Mouse (Mus musculus): ENCODE measurements around the gene Zfp799.
"Not testable (repeated sequence)": the region's sequence is repeated elsewhere in the genome, so short reads cannot be mapped to it uniquely, and the experiment has no call there.

The Zfp799 gene

DNA sequence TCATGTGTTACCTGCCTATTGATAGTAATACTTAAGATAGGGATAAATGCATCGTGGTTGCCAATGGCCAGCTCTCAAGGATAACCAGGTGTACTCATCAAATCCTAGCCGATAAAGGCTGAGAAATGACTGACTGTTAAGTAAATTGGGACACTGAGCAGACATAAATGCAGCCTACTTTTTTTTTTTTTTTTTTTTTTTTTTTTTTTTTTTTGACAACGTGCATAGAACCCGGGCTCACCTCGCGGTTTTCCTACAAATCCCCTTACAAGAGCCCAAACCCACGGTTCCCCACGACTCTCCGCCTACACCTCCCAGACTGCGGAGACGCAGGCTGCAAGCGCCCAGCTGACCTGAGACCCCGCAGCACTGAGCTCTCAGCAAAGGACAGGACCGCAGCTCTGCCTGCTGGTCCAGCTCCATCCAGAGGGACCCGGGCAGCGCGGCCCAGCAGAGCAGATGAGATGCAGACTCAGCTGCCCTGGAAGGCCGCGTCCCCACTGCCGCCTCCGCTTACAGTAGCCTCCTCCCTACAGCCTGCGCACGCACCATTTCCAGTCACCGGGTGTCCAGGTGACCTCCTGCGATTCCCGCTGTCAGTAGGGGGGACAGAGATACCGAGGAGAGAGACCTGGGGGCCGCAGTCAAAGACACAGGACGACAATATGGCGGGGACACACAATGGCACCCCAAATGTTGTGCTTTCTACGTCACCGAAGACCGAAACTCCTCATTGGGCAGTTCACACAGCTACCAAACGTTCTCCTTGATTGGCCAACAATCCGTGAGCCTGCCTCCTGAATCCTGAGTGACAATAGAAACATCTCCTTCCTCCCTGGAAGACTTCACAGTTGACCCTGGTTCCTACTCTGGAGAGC is at the start of gene Zfp799:
Zfp799 (minus strand) TSS at position 722 of the 878 bp plus-strand sequence.
- DNase-seq = peak; percentile 79

- no peak for DNase-seq
These were observed 48.7 kb upstream of the Zfp799 start for GRCm38 (mm10) chr17:32878773-32879172.

DNA sequence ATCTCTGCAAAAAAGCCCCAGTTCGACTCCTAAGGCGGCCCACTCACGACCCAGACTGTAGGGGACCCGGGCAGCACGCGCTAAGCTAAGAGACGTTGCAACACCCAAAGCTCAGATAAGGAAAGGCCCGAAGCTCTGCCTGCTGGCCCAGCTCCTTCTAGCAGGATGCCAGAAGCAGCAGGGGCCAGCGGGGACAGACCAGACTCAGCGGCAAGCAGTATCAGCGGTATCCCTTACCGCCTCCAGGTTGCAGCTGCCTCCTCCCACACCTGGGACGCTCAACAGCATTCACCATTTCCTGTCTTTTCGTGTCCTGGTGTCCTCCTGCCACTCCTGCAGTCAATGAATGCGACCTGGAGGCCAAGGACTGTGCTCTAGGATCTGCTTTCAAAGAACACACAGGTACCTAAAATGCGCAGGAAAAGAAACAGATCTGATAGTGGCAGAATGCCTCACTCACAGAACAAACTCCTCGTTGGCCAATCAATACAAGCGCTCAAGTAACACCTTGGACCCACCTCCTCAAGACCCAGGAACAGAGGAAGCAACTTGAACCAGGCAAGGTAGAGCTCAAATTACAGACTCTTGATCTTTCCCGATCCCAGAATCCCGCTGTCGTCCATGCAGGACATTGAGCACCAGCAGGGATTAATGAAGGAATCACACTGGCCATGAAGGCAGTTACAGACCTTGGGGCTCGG is 47.6 kb upstream of the Zfp799 start:
- no peak for DNase-seq

DNA sequence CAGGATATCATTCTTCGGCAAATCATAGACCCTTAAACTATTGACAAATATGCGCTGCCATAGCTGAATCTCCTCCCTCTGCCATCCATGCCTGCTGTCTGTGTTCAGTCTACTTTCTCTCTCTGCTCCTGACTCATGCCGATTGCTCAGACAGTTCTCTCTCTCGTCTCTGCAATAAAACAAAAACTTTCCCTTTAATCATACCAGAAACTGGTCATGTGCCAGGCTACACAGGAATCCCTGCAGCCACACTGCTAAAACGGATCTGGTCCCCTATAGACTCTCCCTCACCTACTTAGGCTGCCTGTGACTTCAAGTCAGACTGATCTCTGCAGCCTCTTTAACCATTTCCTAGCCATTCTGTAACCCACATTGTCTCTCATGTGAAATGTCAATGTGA is 42.6 kb upstream of the Zfp799 start:
- no peak for DNase-seq

- no peak for DNase-seq
These were observed 42.0 kb upstream of the Zfp799 start for GRCm38 (mm10) chr17:32872091-32872490.

DNA sequence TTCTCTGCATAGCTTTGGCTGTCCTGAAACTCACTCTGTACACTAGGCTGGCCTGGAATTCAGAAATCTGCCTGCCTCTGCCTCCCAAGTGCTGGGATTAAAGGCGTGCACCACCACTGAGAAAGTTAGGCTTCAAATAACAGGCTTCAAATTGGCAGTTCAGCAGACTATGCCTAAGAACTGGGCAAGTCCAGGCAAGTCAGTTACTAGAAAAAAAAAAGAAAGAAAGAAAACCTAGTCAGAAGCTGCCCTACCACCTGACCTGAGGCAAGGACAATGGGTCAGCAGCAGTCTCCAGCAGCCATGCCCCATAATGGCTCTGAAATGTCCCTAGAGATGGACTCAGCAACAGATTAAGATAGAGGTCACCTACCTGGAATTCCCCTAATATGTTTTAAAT is 41.4 kb upstream of the Zfp799 start:
- no peak for DNase-seq

DNA sequence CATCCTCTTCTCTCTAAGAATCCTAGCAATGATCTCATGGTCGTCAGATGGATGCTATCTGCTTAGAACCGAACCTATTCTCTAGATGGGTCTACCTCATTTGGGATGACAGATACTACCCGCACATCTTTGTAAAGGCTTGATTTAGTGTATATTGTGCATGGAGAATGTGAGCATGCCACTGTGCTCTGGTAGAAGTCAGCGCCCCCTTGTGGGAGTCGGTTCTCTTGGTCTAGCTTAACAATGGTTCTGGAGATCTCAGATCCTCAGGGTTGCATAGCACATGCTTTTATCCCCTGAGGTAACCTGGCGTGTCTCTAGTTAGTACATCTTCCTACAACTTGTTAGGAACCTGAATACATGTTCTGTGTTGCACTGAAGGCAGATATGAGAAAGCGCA is 37.2 kb upstream of the Zfp799 start:
- not testable (repeated sequence) for DNase-seq

GRCm38 (mm10) chr17:32856713-32857112 is 26.7 kb upstream of the Zfp799 start:
- DNase-seq = not testable (repeated sequence)

DNA sequence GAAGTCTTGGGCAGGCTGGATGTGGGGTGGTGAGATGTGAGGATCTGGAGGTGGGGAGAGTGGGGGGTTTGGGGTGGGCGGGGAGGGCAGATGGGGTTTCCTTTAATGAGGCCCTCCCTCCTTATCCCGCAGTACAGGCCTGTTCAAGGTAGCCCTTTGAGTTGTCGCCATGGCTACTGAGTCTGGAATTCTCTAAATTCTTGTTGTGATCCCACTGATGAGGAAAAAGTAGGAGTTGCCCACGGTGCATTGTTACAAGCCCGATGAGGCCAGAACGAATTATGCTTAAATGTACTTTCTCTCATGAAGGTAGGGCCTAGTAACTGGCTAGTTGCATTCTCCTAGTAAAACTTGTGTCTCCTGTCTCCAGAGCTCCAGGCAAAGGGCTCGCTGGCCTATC is 21.5 kb upstream of the Zfp799 start:
- DNase-seq = no peak

DNA sequence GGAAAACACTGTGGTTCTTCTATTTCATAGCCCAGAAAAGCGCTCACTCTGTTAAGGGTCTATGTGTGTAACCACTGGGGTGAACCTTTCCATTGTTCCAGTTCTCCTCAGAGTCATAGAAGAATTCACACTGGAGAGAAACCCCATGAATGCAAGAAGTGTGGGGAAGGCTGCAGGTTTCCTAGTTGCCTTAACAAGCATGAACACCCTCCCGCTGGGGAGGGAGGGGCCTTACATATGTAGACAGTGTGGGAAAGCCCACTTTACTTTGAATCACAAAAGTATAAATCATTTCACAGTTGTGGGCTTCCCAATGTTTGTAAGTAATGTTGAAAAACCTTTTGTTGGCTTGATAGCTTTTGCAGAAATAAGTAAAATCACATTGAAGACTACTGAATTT is 11.3 kb upstream of the Zfp799 start:
- DNase-seq = no peak

- DNase-seq = no peak
These were observed 9.2 kb upstream of the Zfp799 start for GRCm38 (mm10) chr17:32839083-32839802.

DNA sequence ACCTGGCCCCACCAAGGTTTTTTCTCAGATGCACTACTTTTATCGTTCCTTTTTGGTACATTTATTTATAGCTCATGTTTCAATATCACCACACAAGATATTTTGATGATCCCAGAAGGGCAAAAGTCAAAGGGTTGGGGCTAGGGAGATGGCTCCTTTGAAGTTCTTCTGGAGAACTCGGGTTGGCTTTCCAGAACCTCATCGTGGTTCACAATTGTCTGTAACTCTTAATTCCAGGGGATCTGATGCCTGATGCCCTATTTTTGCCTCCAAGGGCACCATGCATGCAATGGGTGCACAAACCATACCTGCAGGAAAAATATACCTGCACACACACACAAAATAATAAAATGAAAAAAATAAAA is 339 bp upstream of the Zfp799 start:
- DNase-seq = no peak

GRCm38 (mm10) chr17:32816074-32816784 is 13.8 kb downstream of the Zfp799 start:
- no peak for DNase-seq

GRCm38 (mm10) chr17:32814136-32814535 is 15.9 kb downstream of the Zfp799 start:
- no peak for DNase-seq

DNA sequence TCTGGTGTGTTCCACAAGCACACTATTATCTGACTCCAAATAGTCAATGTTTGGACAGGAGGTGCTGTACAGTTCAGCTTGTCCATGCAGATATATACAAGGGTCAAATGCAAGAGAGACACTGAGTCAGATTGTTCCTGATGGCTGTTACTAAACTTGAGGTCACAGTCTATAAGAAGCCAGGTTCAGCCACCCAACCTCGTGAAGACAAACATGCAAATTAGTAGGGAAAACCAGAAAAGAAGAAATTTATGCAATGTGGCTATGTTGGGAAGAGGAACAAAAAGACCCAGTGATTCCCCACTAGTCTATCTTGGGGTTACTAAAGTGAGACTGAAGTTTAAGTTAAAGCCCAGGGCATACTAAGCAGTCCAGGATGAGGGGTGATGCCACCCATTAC is 19.4 kb downstream of the Zfp799 start:
- no peak for DNase-seq

- DNase-seq = peak; percentile 62
These were observed 20.3 kb downstream of the Zfp799 start, which contains the start of gene Zfp811 for GRCm38 (mm10) chr17:32809544-32810374. TSS of gene Zfp811 (minus strand) at chr17:32809931.

DNA sequence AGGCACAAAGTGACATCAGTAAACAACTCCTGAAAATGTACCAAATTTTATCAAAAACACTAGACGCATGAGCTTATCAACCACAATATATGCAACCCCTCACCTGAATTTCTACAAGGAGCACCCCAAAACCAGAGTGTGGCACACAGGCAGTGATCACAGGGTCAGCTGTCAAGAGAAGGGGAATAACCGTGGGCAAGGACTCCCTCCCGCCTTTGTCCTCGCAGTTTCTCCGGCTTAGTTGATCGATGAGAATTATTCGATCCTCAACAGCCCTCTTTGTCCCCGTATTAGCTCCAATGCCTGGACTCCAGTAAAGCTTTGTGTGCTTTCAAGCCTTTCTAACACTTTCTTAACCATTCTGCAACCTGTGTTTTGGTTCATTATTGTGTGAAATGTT is 21.1 kb downstream of the Zfp799 start:
- no peak for DNase-seq

DNA sequence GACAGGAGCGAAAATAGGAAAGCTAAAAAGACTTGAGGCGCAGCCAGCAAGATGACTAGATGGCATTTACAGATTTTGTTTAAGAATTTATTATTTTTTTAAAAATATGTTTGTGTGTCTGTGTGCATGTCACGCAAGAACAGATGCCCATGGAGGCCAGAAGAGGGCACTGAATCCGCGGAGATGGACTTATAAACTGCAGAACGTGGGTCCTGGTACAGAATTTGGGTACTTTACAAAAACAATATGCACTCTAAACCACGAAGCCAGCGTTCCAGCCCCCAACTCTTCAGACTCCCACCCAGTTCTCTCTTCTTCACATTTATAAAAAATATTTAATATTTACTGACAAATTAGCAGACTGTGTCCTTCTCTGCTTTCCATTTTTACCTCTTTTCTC is 40.8 kb downstream of the Zfp799 start:
- no peak for DNase-seq

GRCm38 (mm10) chr17:32788576-32788975 is 41.5 kb downstream of the Zfp799 start:
- DNase-seq = no peak

DNA sequence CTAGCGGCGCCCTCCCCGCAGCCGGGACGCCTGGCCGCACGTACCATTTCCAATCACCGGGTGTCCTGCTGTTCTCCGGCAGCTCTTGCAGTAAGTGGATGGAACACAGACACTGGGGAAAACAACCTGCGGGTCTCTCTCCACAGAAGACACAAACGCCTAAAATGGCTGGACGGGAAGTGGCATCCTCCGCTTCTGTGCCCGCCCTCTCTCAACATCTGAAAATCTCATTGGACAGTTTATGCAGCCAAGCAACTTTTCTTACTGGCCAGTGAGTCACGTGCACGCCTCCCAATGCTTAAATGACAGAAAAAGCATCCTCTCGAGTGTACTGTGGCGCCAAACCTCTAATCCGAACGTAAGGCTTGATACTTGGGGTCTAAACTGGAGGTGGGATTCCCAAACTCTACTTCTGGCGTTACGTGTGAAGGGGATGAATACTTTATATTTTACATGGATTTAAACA is 41.9 kb downstream of the Zfp799 start, which contains the start of gene Zfp871:
Zfp871 (minus strand) TSS at position 194 of the 466 bp plus-strand sequence.
- peak; percentile 87 for DNase-seq

DNA sequence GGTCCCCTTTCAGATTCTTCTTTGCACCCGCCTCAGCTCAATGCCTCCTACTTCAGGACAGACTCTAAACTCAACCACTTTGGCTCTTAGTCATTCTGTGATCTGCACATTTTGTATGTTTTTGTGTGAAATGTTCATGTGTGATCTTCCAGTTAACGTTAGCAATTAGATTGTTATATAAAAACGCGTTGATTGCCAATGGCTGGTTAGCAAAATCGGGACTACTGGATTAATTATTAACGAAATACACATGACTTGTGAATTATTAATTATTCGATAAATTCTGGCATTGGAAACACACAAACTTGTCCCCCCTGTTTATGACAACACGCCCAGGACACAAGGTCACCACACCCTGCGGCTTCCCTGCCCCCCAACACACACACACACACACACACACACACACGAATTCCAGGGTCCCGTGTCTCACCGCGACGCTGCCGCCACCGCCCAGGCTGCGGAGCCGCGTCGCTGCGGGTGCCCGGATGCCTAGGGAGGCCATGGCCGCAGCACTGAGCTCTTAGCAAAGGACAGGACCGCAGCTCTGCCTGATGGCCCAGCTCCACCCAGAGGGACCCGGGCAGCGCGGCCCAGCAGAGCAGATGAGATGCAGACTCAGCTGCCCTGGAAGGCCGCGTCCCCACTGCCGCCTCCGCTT is 42.5 kb downstream of the Zfp799 start:
- DNase-seq = no peak

All from cerebellum, adult 11-12 months (tissue).